Mouse (Mus musculus) embryo, embryonic 9.5 days (tissue): ENCODE measurements around the gene Crim1.
A peak's percentile ranks its signal among the peaks of the same experiment; 100 is the strongest.

Experiments used
- DNase-seq: peaks from one replicate; pipeline ENCODE4 v3.0.0-alpha.2; 2017; ENCODE audit errors: extremely low spot score

Crim1 gene

DNA sequence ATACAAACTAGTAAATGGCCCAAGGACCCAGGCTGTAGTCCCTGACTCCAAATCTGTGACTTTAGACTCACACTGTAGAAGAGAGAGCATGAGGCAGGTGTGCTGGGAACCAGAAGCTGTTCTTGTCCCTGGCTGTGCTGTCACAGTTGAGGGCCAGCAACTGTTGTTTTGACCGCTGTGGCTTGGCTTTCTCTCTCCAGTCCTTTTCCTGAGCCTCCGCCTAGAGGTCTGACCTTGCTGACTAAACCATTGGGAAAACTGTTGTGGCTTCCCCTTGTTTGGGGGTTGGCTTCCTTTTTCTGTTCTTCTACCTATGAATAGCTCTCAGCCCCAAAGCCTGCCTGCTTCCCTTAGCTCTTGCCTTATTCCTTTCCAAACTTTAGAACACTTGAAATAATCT lies 126.3 kb downstream of the Crim1 start:
- DNase-seq: no peak

- no peak for DNase-seq
These were observed 127.1 kb downstream of the Crim1 start for GRCm38 (mm10) chr17:78327187-78327586.

DNA sequence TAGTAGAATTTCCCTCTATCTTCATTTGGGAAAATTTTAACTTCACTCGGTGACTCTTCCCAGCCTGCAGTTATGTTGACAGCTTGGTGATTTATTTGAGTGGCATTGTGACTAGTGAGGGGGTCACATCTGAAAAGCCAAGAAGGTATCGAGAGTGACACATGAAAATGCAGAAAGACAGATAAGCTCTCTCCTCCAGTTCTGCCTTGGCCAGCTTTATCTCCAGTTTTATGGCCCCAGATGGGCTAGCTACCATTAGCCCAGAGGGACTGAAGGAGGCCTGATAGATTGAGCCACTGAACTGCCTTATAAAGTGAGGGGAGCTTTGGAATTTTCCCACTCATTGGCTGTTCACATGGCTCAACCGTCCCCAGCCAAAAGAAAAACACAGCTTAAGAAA lies 128.2 kb downstream of the Crim1 start:
- peak; percentile 11 for DNase-seq

DNA sequence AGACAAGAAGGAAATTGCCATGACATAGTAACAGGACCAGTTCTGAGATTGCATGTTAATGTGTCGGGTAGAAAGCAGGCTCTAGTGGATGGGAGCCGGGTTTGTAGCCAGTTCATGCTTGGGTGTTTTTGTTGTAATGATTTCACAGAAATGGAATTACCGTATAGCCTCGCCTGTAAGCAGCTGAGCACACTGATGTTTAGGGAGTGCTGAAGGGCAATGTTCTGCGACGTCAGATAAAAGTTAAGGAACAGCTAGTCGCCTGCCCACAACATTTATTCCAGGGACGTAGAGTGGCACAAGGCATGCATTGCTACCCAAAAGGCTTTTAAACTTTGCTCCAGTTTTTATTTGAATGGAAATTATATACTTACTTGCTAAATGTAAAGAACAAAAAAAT lies 131.4 kb downstream of the Crim1 start:
- DNase-seq: no peak

- DNase-seq: no peak
These were observed 133.2 kb downstream of the Crim1 start for GRCm38 (mm10) chr17:78333275-78333674.

- DNase-seq: no peak
These were observed 135.2 kb downstream of the Crim1 start for GRCm38 (mm10) chr17:78335250-78335649.

DNA sequence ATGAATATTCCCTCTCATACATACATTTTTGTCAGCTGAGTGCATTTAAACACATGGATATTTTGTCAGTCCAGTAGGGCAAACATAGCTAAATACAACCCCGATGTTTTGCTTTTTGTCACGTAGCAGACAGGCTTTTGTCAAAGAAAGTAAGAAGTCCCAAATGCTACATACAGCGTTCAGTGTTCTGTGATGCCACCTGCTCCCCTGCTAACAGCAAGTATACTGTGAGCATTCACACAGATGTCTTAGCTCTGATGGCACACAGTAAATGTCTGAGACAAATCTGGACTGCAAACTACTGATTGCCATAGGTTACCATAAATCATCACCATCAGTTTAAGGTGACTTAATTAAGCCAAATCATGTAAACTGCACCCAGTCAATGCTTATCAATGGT lies 143.6 kb downstream of the Crim1 start:
- no peak for DNase-seq

GRCm38 (mm10) chr17:78347111-78347801 lies 147.2 kb downstream of the Crim1 start:
- DNase-seq: no peak

DNA sequence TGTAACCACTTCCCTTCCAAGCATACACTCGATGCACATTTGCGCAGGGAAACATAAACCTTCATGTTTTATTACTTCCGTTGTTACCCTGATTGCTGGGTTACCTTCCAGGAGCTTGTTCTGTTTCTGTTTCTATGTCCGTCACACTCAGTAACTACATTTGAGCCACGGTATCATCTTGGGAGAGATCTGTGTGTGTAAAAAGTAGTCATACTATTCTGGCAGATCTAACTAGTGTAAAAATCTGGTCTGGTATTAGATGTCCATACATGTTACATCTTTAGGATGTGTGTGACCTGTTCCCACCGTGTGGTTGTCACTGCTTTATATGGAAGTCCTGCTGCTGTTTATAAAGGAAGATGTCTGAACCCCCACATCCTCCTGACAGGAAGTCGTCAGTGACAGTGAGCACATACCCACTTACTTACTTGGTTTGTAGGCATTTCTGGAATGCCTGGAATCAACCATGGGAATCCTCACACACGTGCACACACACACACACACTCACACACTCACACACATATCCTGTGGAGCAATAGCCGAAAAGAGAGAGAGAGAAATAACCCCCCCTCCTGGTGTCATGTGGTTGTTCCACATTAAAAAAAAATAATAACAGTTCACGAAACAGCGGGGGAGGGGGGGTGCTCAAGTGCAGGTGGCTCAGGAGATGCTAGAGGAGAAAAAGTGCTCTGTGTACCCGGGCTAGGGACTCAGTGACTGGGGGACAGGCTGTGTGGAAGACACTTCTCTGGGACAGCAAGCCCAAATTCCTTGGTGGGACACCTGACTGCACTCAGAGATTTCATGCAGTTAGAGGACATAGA lies 151.8 kb downstream of the Crim1 start:
- DNase-seq: no peak

- no peak for DNase-seq
These were observed 152.4 kb downstream of the Crim1 start for GRCm38 (mm10) chr17:78352500-78352855.

DNA sequence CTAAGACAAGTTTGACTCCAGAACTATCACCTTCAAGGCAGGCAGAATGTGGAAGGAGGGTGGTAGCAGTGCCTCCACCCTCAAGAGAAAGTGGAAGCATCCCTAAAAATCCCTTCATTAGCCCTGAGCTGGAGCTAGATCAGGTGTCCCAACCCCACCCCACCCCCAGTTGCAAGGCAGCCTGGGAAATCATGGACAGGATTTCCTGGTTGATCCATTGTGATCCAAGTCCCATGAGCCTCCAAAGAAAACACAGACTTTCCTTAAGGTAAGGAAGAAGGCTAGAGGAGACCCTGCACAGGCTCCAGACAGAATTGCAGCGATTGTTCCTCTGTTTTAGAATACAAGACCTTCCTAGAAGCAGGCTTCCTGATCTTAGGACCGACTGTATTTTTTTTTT lies 154.4 kb downstream of the Crim1 start:
- DNase-seq: no peak

- no peak for DNase-seq
These were observed 154.8 kb downstream of the Crim1 start for GRCm38 (mm10) chr17:78354871-78355270.

DNA sequence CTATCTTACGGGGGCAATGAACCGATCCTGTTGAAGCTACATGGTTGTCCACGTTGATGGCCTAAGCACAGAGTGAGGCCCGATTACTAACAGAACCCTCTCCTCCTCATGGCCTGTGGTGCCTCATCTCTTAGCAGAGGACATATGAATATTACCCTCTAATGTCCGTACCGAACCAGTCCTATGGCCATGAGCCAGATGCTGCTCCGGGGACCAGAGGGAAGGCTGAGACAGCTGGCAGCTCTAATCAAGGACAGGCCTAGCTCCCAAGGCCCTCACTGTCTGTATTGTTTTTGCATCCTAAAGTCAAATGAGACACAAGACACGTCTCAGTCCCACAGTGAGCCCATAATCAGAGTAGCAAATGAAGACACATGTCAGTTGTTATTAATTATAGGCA lies 155.6 kb downstream of the Crim1 start:
- DNase-seq: no peak

DNA sequence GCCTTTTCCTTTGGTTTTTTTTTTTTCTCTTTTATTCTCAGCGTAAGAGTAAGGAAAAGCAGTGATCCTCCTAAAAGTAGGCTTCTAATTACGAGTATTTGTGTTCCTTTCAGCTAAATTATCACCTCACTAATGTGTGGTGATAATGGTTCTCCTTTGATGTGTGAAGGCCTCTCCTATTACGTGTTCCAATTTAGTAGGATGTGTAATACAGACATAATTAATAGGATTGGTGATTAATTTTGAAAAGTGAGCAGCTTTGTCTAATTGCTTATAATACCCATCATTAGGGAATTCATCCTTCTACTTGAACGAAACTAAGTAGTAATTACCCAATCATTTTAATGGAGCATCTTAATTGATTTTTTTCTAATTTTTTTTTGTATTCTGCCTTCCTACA lies 157.7 kb downstream of the Crim1 start:
- no peak for DNase-seq

DNA sequence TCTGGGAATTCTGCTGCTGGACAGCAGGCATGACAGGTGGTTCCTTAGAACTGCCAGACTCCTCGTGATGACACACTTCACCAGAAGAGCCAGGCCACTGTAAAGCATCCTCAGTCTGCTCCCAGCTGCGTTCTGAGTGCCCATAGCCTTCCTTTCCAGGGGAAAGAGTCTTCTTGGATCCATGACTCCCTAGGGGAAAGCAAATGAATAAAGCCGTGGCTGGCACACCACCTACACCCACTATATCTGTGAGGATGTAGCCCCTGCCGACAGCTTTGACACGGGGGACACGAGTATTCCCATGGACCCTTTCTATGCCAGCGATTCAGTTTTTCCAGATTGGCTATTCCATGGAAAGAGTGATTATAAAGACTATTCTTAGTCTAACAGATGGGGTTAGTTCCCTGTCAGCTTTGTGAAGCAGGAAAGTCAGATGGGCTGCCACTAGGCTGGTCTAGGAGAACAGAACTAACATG lies 158.2 kb downstream of the Crim1 start:
- DNase-seq: no peak

DNA sequence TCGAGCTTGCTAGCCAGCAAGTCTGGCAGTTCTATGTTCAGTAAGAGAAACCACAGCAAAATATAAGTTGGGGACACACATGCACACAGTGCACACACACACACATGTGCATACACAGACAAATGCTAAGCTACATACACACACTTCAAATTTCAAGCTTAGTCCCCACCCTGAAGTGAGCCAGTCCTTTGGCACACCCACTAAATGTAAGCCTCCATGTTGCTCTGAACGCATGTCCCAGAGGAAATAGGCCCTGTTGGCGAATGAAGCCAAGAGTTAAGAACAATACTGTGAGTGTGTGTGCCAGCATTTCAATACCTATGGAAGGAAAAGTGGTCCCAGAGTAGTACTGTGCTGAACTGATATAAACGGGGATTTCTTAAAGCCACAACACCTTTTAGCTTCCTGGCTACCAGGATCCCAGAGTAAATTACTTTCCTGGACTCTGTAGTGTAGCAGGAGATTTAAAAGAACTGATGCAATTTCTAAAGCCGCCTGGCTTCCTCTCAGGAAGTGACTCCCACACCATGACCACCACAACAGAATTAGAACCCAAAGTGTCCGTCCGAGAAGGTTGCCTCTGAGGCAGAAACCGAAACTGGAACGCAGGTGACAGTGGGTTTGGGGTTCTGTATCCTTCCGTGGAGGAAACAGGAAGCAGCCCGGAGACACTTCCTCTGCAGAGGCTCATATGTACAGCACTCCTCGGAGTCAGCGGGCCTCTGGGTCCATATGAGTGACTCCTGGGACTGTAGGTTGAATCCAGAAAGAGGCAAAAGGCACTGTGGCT lies 162.1 kb downstream of the Crim1 start:
- DNase-seq: no peak

DNA sequence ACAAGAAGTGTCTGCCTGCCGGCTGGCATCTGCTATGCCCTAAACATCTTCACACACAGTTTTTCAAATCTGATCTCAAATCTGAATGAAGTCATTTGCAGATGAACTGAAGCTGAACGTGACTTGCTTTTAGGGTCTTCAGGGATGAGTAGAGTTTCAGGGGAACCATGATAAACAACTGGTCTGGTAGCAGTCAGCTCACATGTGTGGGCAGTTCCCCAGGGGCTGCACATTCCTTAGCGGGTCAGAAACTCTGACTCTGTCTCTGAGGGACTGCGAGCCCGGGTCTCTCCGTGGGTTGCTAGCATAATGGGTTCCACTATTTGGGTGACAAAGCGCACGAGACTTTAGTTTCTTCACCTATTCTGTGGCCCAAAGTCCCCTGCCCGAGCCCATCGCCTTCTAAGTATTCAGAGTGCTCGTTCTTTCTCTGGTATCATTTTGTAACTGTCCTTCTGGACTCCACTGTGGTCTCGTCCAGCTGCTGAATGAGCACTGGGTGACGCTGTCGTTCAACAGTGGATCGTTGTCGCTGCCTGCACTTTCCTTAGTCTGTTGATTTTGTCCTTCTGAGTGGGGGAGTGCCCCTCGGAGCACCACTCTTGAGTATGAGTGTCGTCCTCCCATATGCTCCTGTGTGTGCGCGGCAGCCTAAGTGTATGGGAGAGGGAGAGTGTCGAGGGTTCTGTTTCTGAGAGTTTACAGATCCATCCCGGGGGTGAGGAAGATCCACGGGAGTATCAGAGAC lies 164.7 kb downstream of the Crim1 start:
- no peak for DNase-seq

GRCm38 (mm10) chr17:78366070-78366469 lies 166.0 kb downstream of the Crim1 start:
- no peak for DNase-seq

DNA sequence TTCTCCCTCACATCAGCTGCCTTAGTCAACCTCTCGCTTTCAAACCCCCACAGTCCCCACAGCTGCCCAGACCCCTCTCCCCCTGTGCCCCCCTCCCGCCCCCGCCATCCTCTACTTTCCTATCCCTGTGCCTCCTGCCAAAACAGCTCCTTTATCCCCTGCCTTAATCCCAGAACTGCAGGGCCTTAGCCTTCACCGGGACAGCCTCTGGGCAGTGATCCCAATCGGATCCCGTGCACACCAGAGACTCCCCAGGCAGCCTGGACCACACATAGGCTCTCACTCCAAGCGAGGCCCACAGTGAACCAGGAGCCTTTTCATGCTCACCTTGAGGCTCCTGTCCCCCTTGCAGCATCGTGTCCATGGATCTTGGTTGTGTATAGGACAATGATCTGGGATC lies 168.4 kb downstream of the Crim1 start:
- no peak for DNase-seq

DNA sequence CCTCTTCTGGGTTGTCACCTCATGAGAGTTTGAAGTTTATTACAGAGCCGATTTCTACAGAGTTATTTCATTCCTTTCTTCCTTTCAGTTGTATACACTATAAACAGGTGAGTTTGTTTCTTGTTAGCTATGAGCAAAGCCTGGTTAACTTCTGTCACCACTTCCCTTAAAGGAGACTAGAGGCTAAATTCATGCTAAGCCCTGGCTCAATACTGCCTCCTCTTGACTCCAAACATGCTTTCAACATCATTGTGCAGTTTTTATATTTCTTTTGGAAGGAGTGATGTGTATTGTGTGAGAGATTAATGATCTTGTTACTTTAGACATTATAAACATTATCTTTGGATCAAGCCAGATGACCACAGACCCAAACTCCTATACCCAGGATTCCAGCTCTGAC lies 170.4 kb downstream of the Crim1 start:
- no peak for DNase-seq

GRCm38 (mm10) chr17:78373174-78373573 lies 173.1 kb downstream of the Crim1 start:
- no peak for DNase-seq

DNA sequence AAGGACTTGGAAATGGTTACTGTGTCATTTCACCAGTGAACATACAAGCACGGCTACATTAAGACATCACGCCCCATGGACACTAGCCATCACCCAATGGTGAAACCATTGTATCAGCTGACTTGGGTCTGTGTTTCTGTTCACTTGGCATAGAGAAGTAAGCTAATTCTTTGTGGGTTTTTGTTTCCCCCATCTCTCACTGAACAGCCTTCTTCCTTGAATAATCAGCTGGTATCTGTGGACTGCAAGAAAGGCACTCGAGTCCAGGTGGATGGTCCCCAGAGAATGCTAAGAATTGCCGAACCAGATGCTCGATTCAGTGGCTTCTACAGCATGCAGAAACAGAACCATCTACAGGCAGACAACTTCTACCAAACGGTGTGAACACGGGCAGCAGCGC lies 173.8 kb downstream of the Crim1 start:
- DNase-seq: no peak
